Mouse (Mus musculus): ENCODE results near the gene Kctd21.

The Kctd21 gene

GRCm38 (mm10) chr7:97349438-97349837, 17.3 kb downstream of the Kctd21 start:
- DNase-seq = no peak

DNA sequence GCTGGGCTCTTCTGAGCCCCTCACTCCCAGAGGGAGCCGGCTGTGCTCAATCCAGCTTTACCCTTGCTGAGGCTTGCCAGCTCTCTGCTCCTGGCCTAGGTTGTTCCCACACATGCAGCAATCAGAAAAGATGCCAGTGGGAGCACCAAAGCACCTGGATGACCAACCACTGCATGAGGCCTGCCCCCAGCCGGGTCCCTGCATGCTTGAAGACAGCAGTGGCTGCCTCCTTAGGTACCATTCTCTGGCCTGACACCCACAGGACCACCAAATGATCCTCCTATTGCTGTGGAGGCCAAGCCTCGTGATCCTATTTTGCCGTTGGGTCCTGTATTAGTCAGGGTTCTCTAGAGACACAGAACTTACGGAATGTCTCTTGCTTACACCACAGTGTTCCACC, 18.8 kb downstream of the Kctd21 start:
- no peak for DNase-seq

DNA sequence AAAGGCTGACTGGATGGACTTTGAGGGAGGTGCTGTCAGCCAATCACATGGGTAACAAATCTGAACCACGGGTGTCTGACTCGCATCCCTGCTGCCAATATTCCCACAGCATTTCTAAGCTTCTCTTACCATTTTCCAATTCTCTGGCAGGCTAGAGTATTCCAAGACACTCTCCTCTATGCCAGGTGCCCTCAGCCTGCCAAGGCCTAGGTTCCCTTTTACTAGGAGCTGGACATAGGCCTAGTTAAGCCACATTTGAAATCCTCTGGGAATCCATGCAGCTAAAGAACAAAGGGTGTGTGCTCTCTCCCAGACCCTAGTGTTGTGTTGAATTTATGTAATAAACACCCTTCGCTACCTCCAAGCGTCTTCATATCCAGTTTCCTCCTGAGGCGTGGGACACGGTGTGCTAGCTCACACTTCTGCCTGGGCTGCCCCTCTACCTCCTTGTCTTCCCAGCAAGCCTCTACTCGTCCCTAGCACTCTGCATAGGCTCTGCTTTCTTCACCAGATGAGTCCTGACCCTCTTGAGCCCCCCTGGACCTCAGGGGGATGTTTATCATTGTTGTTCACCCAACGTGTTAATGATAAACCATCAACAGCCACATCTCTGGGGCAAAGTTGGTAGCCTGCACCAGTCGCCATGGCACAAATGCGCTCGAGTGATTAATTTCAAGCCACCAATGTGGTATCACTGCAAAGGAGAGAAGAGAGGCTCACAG, 19.8 kb downstream of the Kctd21 start:
- no peak for DNase-seq

- no peak for DNase-seq
Observed at GRCm38 (mm10) chr7:97353356-97353755, 21.2 kb downstream of the Kctd21 start.

DNA sequence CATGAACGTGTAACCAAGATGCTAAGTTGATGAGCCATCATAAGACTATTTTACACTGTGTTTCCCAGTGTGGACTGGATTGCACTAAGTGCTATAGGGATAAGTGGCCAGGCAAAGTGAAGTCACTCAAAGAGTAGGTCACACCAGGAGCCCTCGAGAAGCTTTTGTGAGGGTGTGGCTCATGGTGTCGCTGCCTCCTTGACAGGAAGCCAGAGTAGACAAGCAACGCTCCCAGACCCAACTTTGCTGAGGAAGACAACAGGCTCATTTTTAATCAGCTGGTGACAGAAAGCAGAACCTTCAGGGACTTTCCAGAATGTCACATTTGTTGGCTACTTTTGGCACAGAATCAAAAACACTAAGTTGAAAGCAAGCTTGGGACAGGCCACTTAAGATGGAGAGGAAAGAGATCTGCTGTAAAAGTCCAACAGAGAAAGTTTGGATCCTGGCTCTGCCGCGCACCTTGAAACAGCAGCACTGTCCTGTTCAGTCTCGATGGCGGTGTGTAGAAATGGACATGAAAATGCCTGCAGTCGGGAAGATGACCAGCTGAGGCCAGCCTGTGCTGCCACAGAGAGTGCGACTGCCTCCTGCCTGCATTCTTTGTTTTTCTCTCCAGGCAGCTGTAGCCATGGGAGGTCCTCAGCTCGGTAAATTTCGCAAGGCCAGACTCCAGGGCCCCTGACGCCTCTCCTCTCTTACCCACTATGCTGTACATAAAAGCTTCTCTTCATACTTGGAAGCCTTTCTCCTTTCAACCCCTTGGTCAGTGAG, 23.1 kb downstream of the Kctd21 start:
- peak; percentile 59 to 68 for DNase-seq

DNA sequence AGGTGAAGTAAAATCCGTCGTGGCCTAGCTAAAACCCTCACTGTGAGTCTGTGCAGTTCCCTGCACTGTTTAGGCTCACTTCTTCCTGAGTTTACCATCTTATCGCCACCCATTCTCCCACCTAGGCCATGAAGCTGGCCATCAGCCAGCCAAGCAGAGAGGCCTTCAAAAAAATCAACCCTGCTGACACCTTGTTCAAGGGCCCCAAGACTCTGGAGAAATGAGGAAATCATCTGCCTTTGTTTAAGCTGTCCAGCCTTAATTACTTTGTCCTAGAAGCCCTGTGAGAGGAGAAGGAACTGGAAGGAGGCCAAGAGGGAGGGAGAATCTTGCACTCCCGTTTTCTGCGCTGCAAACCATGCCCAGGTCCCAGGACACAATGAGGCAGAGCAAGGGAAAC, 24.1 kb downstream of the Kctd21 start:
- peak; percentile 34 to 76 for DNase-seq

GRCm38 (mm10) chr7:97356875-97357276, 24.7 kb downstream of the Kctd21 start:
- DNase-seq = peak; percentile 70 to 87

- DNase-seq = no peak
Observed at GRCm38 (mm10) chr7:97357840-97358239, 25.7 kb downstream of the Kctd21 start.

- DNase-seq = no peak
Observed at GRCm38 (mm10) chr7:97358347-97358746, 26.2 kb downstream of the Kctd21 start.

GRCm38 (mm10) chr7:97360166-97360565, 28.0 kb downstream of the Kctd21 start:
- no peak for DNase-seq

DNA sequence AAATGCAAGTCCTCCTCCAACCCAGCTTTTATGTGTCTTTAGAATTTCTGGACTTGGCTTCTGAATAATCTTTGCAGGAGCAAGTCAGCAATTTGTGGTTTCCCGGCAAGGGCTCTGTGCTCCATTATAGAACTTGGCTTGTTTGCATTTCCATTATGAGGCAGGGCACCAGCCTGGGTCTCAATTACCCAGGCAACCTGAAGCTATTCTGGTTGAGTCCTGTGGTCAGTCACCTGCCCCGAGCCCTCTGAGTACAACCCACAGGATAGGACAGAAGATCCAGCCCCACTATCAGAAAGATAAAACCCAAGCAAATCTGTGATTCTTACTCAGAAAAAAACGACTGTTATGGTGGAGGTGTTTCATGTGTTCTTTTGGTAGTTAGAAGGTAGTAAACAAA, 28.8 kb downstream of the Kctd21 start:
- DNase-seq = no peak

DNA sequence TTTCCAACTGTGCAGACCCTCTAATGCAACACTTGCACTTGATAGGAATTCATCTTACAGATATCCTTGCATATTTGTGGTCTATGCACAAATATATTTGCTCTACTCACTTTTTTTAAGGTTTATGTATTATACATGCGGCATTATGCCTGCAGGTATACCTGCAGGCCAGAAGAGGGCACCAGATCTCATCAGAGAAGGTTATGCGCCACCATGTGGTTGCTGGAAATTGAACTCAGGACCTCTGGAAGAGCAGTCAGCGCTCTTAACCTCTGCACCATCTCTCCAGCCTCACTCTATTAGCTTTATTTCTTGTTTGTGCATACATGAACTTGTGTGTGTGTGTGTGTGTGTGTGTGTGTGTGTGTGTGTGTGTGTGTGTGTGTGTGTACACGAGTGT, 29.3 kb downstream of the Kctd21 start:
- peak; percentile 36 to 64 for DNase-seq

DNA sequence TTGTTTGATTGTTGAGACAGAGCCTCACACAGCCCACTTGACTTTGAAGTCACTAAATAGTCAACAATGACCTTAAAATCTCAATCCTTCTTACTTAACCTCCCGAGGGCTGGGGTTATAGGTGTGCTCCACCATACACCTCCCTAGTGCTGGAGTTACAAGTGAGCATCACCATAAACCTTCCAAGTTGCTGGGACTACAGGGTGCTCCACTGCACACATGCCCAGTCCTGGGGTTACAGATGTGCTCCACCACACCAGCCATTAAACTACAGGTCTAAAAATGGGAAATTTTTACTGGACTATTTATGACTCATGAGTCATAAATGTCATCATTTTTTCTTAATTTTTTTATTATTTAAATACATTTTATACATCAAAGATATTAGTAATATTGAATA, 33.8 kb downstream of the Kctd21 start:
- DNase-seq = no peak

GRCm38 (mm10) chr7:97375101-97375500, 43.0 kb downstream of the Kctd21 start:
- no peak for DNase-seq

DNA sequence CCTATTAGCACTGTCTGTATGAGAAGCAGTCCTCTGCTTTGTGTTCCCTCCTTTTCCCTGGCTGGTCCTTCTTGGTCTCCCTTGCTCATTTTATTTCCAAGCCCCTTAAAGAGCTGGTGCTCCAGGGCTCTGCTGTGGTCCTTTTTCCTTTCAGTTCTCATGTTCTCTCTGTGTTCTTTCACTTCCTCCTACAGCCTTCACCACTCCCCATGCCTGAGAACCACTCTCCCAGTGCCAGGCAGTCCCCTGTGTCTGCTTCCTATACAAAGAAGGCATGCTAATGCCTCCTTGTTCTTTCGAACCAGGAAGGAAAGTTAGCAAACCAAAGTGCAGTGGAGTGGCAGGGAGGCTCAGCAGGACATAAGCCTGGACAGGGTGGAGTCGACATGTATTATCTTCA, 43.8 kb downstream of the Kctd21 start:
- DNase-seq = no peak

DNA sequence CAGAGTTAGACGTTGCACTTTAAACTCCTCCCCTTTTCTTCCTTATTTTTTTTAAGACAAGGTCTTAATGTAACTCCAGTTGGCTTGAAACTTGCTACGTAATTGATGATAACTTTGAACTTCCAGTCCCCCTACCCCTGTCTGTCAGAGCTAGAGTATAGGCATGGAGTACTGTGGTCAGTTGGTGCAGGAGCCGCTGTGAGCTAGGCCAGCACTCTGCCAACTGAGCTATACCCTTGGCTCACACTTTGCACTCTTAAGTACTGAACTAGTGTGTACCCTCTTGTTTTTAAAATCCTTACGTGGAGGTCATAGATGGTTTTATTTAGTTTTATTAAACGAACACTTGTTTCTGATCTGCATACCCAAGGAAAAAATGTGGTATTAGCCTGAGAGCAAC, 47.2 kb downstream of the Kctd21 start:
- no peak for DNase-seq

DNA sequence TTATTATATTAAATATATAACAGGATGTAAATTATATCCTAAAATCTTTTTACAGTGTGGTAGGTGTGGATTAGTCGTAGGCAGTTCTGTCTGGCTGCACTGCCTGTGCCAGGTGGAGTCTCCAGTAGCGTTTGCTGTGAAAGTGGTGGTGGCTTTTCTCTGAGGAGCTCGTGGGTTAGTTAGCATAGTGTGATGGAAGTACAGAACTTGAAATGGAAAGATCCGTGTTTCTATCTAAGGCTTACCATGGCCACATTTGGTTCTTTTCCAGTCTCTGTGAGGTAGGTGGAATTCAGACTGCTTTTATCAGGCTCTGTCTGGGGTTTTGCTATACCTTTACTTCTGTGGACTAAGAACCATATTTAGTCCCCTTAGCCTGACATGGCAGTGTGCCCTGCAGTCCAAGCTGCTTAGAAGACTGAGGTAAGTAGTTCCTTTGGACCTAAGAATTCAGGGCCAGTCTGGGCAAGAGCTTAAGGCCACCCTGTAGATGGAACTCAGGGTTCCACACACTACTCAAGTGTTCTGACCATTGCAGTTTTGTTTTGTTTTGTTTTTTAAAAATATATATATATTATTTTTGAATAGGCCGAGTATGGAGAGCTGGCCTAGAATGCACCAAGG, 48.5 kb downstream of the Kctd21 start:
- DNase-seq = no peak

GRCm38 (mm10) chr7:97382661-97383060, 50.5 kb downstream of the Kctd21 start:
- DNase-seq = no peak

GRCm38 (mm10) chr7:97383496-97384132, 51.5 kb downstream of the Kctd21 start:
- DNase-seq = no peak

GRCm38 (mm10) chr7:97386106-97386805, 54.1 kb downstream of the Kctd21 start:
- peak; percentile 24 to 70 for DNase-seq

GRCm38 (mm10) chr7:97386806-97387370, 54.8 kb downstream of the Kctd21 start:
- peak in 1 of 2 experiments; percentile 32 for DNase-seq

DNA sequence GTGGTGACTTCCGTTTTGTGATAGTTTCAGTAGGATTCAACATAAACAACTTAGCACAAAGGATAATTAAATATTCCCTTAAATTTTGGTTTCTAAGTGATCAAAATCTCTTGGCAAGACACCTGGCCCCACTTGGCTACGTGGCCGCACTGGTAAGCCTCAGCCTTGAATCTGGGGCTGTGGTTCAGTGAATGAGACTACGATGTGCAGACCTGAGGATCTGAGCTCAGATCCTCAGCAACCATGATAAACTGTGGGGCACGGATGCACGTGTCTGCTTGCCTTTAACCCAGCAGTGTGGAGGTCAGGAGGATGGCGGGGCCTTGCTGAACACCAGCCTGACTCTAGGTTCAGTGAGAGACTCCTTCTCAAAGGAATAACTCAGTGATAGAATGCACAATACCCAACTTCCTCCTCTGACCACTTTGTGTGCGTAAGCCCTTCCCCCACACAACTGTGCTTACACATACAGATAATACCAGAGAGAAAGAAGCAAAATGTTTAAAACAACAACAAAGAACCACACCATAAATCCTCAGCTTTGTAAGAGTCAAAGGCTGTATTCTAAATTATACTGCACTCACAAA, 55.5 kb downstream of the Kctd21 start:
- no peak for DNase-seq

All from lung, postnatal 4 days (tissue).